Mouse (Mus musculus): Measurements from ENCODE around the gene Dad1. TPM values are rescaled to one million over a fixed set of nuclear protein-coding genes. Genes with fewer than 3 reads are reported as not detected.
A peak's percentile ranks its signal among the peaks of the same experiment; 100 is the strongest.
"Not testable (repeated sequence)": the region's sequence is repeated elsewhere in the genome, so short reads cannot be mapped to it uniquely, and the experiment has no call there.

Dad1 gene
- polyA plus RNA-seq, 1 experiment from 2014 or later, result 281 TPM

DNA sequence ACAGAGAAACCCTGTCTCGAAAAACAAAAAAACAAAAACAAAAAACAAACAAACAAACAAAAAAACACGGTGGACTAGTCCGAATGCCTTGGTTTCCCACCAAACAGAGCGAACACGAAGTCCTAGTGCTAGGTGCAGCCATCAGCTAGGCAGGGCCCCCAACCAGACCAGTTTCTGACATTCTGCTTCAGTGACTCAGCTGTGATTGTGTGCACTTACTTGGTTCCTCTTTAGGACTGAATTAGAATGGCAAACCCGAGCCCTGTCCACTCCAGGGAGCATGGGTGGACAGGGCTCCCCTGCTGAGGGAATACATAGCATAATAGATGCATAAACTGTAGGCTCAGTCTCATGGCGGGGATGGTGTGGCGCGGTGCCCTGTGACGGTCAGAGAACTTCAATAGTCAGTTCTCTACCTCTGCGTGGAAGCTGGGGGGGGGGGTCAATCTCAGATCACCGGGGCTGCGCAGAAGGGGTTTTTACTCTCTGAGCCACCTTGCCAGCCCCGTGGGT, 23.2 kb downstream of the Dad1 start:
- no peak overlapping the region for H3K4me2 ChIP-seq
- peaks cover 17% of the 10 kb centered on the region for H3K36me3 ChIP-seq (ENCODE audit: poor library complexity, severe bottlenecking)
- no peak for ATAC-seq
- H3K9ac ChIP-seq, result no peak overlapping the region
- H3K27me3 ChIP-seq, result no peaks in the 10 kb centered on the region
- H3K27ac ChIP-seq, result no peak overlapping the region
- peaks cover 34% of the 10 kb centered on the region for H3K4me1 ChIP-seq
- no peak overlapping the region for H3K4me3 ChIP-seq
- 83% methylated on average over 14 of the region's 14 CpGs for WGBS
- H3K9me3 ChIP-seq (replicated peaks), result no peaks in the 10 kb centered on the region

DNA sequence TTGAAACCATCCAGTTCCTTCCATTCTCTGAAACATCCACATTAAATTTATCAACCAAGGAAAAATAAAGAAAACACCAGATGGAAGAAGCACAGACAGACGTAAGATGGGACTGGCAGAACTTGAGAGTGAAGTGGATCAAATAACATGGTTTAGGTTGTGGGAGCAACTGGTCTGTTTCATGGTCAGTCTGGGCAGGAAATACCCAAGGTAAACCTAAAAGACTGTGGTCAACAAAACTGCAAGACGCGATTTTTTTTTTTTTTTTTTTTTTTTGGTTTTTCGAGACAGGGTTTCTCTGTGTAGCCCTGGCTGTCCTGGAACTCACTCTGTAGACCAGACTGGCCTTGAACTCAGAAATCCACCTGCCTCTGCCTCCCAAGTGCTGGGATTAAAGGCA, 24.1 kb downstream of the Dad1 start:
- not testable (repeated sequence) for H3K4me2 ChIP-seq; H3K4me3 ChIP-seq; H3K27ac ChIP-seq; H3K9me3 ChIP-seq (replicated peaks); ATAC-seq; H3K27me3 ChIP-seq; H3K36me3 ChIP-seq (ENCODE audit: poor library complexity, severe bottlenecking); H3K9ac ChIP-seq
- H3K4me1 ChIP-seq, result peaks cover 34% of the 10 kb centered on the region
- 84% methylated on average over 3 of the region's 4 CpGs for WGBS

DNA sequence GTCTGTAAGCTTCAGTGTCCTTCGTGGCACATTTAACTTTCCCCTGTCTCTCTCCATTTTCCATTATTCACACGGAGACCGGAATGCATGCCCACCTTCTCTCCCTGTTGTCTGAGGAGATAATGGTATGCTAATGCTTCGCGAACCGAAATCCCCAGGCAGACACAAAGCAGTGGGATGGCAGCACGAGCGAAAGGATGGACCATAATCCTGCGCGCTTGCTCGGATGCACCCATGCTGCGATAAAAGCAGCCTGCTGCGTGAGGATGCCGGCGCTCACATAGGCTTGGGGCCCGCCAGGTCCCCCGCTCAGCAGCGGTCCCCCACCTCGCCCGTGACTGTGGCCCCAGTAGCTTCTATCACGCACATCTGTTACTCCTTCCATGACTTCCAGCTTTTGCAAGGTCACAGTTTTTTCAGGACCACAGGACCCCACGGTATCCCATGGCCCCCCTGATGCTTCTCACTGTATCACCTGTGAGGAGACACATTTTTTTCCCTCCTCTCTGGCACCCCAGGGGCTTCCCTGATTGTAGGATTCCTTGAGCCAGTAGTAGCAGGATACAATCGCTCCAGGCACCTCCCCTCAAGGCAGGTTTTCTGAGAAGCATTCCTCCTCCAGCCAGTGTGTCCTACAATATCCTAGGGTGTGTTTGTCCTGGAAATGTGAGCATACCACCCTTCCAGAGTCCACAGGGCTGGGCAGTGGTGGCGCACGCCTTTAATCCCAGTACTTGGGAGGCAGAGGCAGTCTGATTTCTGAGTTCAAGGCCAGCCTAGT, 24.8 kb downstream of the Dad1 start:
- H3K27me3 ChIP-seq, result no peaks in the 10 kb centered on the region
- peaks cover under 1% of the 10 kb centered on the region; the same call in 1 of the 2 replicates for H3K36me3 ChIP-seq (ENCODE audit: poor library complexity, severe bottlenecking)
- peak overlapping the region; percentile 75 for H3K27ac ChIP-seq
- no peaks in the 10 kb centered on the region for H3K9me3 ChIP-seq (replicated peaks)
- peak; percentile 77 for ATAC-seq
- peaks cover 34% of the 10 kb centered on the region for H3K4me1 ChIP-seq
- H3K4me2 ChIP-seq, result peak overlapping the region; percentile 56
- H3K9ac ChIP-seq, result peak overlapping the region; percentile 68
- 7% methylated on average over 25 of the region's 25 CpGs for WGBS
- H3K4me3 ChIP-seq, result peak overlapping the region; percentile 25

DNA sequence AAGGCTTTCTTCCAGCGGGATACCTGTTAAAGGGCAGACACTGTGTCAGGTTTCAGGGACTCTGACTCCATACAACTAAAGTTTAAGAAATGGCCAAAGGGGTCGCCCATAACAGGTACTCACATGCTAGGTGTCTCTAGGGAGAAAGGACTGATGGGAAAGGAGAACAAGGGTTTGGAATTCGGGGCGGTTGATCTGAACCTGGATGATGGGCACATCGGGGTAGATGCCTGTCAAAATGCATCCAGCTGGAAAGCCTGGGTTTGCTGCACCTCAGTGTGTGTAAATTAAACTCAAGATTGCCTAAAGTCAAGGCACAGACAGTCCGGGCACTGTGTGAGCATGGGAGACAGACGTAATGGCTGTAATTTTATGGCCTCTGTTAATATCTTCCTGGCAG, 25.4 kb downstream of the Dad1 start:
- H3K27me3 ChIP-seq, result no peaks in the 10 kb centered on the region
- WGBS, result 7% methylated on average over 7 of the region's 7 CpGs
- peak overlapping the region; percentile 25 for H3K4me3 ChIP-seq

DNA sequence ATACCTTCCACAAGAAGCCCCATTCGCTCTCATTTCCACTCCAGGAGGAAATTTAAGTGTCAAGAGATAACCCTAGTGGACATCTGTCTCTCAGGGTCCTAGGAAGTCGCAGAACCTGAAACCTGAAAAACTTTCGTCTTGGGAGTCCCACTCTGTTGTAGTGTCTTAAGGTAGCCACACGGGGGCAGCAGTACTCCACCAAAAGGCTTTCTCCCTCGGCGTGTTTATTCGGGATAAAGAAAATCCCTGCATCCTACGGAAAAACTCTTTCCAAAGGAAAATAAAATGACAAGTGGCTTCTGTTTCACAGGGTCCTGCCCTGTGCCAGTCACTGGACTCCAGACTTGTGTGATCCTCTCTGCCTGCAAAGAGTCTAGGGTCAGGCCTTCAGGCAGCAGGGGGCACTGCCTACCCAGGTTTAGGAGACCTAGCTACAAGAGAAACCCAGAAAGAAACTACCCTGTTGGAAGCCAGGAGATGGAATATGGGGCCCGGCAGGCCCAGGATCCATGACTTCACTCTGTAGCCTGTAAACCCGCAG, 25.9 kb downstream of the Dad1 start:
- H3K4me3 ChIP-seq, result peak overlapping the region; percentile 25
- H3K4me2 ChIP-seq, result peak overlapping the region; percentile 56
- no peaks in the 10 kb centered on the region for H3K9me3 ChIP-seq (replicated peaks)
- ATAC-seq, result peak; percentile 75
- peak overlapping the region; percentile 48 for H3K9ac ChIP-seq
- H3K27ac ChIP-seq, result peak overlapping the region; percentile 75; the same call in 1 of the 2 replicates
- H3K4me1 ChIP-seq, result peaks cover 25% of the 10 kb centered on the region
- no peaks in the 10 kb centered on the region for H3K36me3 ChIP-seq (ENCODE audit: poor library complexity, severe bottlenecking)
- under 1% methylated on average over 10 of the region's 10 CpGs for WGBS
- no peaks in the 10 kb centered on the region for H3K27me3 ChIP-seq

More for the DNA sequence above, 25.4 kb downstream of the Dad1 start:
- Histone ChIP-seq H3K9me3 (replicated peaks) (no peaks in the 10 kb centered on the region), H3K36me3 (ENCODE audit: poor library complexity, severe bottlenecking) (no peaks in the 10 kb centered on the region), H3K9ac (peak overlapping the region; percentile 68), H3K27ac (peak overlapping the region; percentile 75; the same call in 1 of the 2 replicates), H3K4me2 (peak overlapping the region; percentile 56), H3K4me1 (peaks cover 30% of the 10 kb centered on the region)
- ATAC-seq, result peak; percentile 17

DNA sequence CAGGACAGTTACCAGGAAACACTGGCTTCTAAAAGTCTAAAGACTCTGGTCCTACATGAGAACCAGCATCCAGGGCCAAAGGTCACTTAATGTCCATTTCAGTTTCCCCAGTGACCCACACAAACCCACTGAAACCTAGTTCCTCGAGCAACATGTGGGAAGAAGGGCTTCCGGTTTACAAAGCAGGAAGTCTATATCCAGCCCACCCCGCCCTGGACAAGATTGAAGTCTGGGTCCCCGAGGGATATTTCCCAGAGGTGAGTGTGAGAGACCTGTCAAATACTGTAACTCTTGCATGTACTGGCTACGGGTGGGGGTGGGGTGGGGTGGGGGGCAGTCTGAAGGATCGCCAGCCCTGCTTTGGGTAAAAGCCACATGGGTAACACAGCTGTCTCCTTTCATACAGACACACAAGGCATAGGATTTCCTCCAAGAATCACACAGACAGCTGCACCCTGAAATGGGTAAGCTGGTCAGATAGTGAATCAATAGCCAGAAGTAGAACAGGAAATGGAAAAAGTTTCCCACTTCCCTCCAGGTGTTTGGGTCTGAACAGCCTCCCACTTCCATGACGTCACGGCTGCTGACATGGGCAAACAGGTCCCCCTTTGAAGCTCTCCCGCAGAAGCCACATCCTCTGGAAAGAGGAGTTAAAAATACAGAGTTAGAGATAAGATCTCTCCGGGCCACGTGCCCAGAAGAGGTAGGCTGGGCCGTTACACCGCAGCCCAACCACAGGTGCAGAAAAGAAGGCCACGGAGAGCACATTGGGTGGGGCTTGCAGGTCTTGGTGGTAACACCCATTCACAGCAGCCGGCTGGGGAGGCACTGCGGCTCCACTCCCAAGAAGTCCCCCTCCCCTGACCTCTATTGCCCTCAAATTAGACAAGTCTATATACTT, 26.7 kb downstream of the Dad1 start:
- 57% methylated on average over 16 of the region's 16 CpGs for WGBS
- Histone ChIP-seq H3K4me2 (no peak overlapping the region), H3K27me3 (no peaks in the 10 kb centered on the region), H3K9ac (no peak overlapping the region), H3K4me1 (peaks cover 18% of the 10 kb centered on the region), H3K4me3 (no peak overlapping the region), H3K36me3 (ENCODE audit: poor library complexity, severe bottlenecking) (no peaks in the 10 kb centered on the region), H3K27ac (no peak overlapping the region), H3K9me3 (replicated peaks) (no peaks in the 10 kb centered on the region)
- no peak for ATAC-seq

DNA sequence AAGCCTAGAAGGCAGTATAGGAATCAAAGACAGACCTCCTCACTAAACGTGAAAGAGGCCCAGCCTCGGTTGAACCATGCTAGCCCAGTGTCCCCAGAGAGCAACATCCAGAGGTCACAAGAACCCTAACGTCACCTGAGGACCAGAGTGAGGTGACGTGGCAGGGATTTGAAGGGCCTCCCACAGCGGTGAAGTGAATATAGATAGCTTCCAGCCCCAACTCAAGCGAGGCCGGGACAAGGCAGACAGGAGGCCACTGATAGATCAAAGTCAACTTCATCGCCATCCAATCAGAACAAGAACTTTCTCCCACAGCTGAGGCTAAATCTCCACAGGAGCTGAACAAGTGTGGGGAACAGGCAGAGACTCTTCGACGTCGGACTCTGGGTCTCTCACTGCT, 28.2 kb downstream of the Dad1 start:
- Histone ChIP-seq H3K36me3 (ENCODE audit: poor library complexity, severe bottlenecking) (no peaks in the 10 kb centered on the region), H3K27ac (no peak overlapping the region), H3K27me3 (no peaks in the 10 kb centered on the region), H3K4me1 (peaks cover 14% of the 10 kb centered on the region), H3K9me3 (replicated peaks) (no peaks in the 10 kb centered on the region), H3K9ac (no peak overlapping the region), H3K4me2 (no peak overlapping the region), H3K4me3 (no peak overlapping the region)
- WGBS, result 81% methylated on average over 11 of the region's 11 CpGs
- ATAC-seq, result no peak

DNA sequence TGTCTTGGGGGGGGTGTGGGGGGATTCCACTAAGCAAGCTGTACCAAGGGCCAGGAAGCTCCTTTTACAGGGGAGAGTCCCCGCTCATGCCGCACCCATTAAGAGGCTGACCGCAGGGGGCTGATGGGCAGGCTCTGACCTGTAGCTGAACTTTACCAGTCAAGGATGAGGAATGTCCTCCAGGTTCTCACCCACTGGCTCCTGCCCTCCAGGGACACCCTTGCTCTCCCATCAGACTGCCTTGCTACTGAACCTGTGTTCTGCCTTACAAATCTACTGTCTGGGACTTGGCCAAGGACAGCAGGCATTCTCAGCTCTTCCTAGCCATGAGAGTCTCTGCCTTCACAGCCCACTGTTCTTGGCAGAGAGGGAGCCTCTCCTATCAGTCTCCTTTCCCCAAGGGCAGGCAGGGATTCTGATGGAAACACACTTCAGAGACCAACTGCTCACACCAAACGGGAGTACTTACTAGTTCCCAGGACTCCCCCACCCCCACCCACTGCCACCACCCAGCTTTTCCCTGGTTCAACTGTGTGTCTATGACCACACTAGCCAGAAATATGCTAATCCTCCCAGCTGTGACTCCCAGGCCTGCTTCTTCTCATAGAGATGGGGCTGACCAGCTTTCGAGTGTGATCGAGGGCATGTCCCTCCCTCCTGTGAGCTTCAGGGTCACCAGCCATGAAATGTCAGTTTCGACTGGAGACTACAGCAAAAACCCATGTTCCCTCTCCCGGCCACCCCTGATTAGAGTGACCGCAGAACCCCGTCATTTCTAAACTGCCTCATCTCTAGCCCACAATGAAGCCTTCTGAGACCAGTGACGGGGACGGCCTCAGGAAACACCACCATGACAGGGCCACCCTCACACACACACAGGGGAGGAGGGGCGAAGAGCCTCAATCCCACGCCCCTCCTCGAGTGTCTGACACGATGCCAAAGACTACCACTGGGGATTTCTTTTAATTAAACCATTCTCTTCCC, 29.1 kb downstream of the Dad1 start:
- Histone ChIP-seq H3K4me1 (peaks cover 14% of the 10 kb centered on the region), H3K9ac (no peak overlapping the region), H3K36me3 (ENCODE audit: poor library complexity, severe bottlenecking) (no peaks in the 10 kb centered on the region), H3K27me3 (no peaks in the 10 kb centered on the region), H3K4me2 (no peak overlapping the region), H3K9me3 (replicated peaks) (no peaks in the 10 kb centered on the region), H3K4me3 (no peak overlapping the region), H3K27ac (no peak overlapping the region)
- no peak for ATAC-seq
- WGBS, result 49% methylated on average over 16 of the region's 16 CpGs

DNA sequence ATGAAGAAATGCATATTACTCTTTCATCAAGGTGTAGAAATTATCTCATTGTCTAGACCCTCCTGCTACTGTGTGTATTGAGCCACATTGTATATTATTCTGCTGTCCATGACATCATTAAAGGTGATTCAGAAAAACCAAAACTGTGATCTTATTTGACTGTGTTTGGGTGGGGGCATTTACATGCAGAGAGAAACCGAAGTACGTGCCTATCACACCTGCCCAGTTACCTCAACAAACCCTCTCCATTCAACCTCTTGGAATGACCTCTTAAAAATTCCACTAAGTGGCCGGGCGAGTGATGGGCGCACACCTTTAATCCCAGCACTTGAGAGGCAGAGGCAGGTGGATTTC, 29.9 kb downstream of the Dad1 start:
- Histone ChIP-seq H3K36me3 (ENCODE audit: poor library complexity, severe bottlenecking) (no peaks in the 10 kb centered on the region), H3K9ac (no peak overlapping the region), H3K4me2 (no peak overlapping the region), H3K4me3 (no peak overlapping the region), H3K9me3 (replicated peaks) (no peaks in the 10 kb centered on the region), H3K27ac (no peak overlapping the region), H3K27me3 (no peaks in the 10 kb centered on the region), H3K4me1 (peaks cover 9% of the 10 kb centered on the region)
- 91% methylated on average over 5 of the region's 5 CpGs for WGBS
- ATAC-seq, result no peak

DNA sequence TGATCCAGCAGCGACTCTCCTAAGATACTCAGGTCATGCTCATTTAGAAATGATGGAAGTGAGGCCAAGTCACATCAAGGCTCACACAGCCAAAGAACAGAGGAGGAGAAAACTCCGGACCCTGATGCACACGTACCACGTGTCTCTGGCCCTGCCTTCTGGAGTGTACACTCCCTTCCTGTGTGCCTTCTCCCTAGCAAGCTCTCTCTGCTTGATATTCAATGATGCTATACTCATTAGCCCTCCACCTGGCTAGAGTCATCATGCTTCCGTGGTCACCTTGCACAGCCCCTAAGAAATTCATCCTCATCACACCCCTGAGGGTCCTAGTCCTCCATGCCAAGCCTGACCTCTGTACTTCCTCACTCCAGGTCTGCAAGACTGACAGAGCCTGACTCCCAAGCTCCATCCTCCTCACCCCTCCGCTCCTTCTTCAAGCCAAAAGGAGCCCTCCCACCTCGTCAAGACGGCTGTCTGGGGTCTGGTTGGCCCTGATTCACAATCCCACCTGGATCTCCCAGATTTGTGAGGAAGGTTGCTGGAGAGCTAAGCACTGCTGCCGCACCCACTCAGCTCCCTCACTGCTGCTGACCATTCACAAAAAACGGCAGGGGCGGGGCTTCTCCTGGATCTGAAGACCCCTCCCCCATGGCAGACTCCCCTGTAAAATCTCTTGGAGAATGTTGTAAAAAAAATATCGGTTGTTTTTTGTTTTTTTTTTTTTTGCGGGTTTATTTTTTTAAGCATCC, 30.4 kb downstream of the Dad1 start:
- Histone ChIP-seq H3K4me1 (peaks cover 4% of the 10 kb centered on the region), H3K4me2 (no peak overlapping the region), H3K27ac (no peak overlapping the region), H3K4me3 (no peak overlapping the region), H3K27me3 (no peaks in the 10 kb centered on the region), H3K9ac (no peak overlapping the region), H3K36me3 (ENCODE audit: poor library complexity, severe bottlenecking) (no peaks in the 10 kb centered on the region), H3K9me3 (replicated peaks) (no peaks in the 10 kb centered on the region)
- WGBS, result 60% methylated on average over 13 of the region's 13 CpGs
- no peak for ATAC-seq

DNA sequence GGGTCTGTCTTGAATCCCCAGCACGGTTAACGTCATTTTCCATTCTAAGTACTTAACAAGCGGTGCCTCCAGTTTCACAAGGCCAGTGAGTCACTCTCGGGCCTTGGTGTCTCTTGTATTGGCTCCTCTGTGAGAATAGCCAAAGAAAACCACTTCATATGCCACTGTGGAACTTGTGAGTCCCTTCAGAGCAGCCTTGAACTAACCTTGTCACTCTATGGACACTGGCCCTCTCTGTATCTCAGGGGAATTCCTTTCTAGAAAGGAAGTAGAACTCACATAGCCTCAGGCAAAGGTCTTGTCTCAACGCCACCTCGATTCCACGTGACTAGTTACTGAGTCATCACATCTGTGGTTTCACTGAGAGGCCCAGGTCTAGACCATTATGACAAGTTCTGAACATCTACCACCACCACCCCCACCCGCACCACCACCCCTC, 31.6 kb downstream of the Dad1 start:
- H3K9ac ChIP-seq, result no peak overlapping the region
- no peak overlapping the region for H3K27ac ChIP-seq
- H3K4me1 ChIP-seq, result no peaks in the 10 kb centered on the region
- H3K9me3 ChIP-seq (replicated peaks), result no peaks in the 10 kb centered on the region
- no peaks in the 10 kb centered on the region for H3K36me3 ChIP-seq (ENCODE audit: poor library complexity, severe bottlenecking)
- H3K27me3 ChIP-seq, result no peaks in the 10 kb centered on the region
- ATAC-seq, result no peak
- no peak overlapping the region for H3K4me2 ChIP-seq
- no peak overlapping the region for H3K4me3 ChIP-seq
- 89% methylated on average over 8 of the region's 8 CpGs for WGBS

Data from forebrain, embryonic 13.5 days (tissue).